Mouse (Mus musculus) midbrain, embryonic 15.5 days (tissue): Measurements from ENCODE around the gene Adcy6. TPM values are rescaled to one million over a fixed set of nuclear protein-coding genes. Genes with fewer than 3 reads are reported as not detected.
A peak's percentile ranks its signal among the peaks of the same experiment; 100 is the strongest.

ENCODE experiments used
- ATAC-seq: fragments of 200-750 bp; cut with Nextera tagmentation; replicated peaks from 2 replicates; pipeline ENCODE4 v1.8.0; 2017; ENCODE audit warnings: moderate TSS enrichment
- H3K27ac ChIP-seq: fragments of 300-500 bp; sonication (generic); 2 replicates; pipeline ENCODE4 v1.5.1; 2015; ENCODE audit warnings: mild to moderate bottlenecking, inconsistent platforms
- H3K27me3 ChIP-seq: fragments of 300-500 bp; sonication (generic); replicated peaks from 2 replicates; pipeline ENCODE4 v1.6.1; 2015; ENCODE audit warnings: inconsistent platforms
- H3K36me3 ChIP-seq: fragments of 300-500 bp; sonication (generic); replicated peaks from 2 replicates; pipeline ENCODE4 v1.6.1; 2015; ENCODE audit warnings: inconsistent platforms
- H3K4me1 ChIP-seq: fragments of 300-500 bp; sonication (generic); 2 replicates; pipeline ENCODE4 v1.6.1; 2015; ENCODE audit warnings: inconsistent platforms
- H3K4me2 ChIP-seq: fragments of 300-500 bp; sonication (generic); 2 replicates; pipeline ENCODE4 v1.6.1; 2015; ENCODE audit warnings: inconsistent platforms, mild to moderate bottlenecking, moderate library complexity
- H3K4me3 ChIP-seq: fragments of 300-500 bp; sonication (generic); 2 replicates; pipeline ENCODE4 v1.5.1; 2015; ENCODE audit warnings: mild to moderate bottlenecking, inconsistent platforms
- H3K9ac ChIP-seq: fragments of 300-500 bp; sonication (generic); 2 replicates; pipeline ENCODE4 v1.6.1; 2015; ENCODE audit warnings: mild to moderate bottlenecking, inconsistent platforms
- H3K9me3 ChIP-seq: fragments of 300-500 bp; sonication (generic); 2 replicates; pipeline ENCODE4 v1.6.1; 2016; ENCODE audit warnings: inconsistent platforms
- WGBS: fragments of 180-500 bp; shearing (Covaris S2); methylation state at CpG from one replicate; pipeline ENCODE4 v1.1.7; 2015; ENCODE audit warnings: mixed read lengths; 5-methylcytosine and 5-hydroxymethylcytosine counted together
- polyA plus RNA-seq: library from polyadenylated mRNA; unstranded; fragments of >200 nt; fragmentation: Nextera tagmentation; extraction: Ambion mirVana; gene quantifications from 2 replicates; pipeline ENCODE4 v1.2.1, GENCODE M21; 2015

Adcy6 gene
- polyA plus RNA-seq, 1 experiment from 2014 or later, result 15.2 TPM

DNA sequence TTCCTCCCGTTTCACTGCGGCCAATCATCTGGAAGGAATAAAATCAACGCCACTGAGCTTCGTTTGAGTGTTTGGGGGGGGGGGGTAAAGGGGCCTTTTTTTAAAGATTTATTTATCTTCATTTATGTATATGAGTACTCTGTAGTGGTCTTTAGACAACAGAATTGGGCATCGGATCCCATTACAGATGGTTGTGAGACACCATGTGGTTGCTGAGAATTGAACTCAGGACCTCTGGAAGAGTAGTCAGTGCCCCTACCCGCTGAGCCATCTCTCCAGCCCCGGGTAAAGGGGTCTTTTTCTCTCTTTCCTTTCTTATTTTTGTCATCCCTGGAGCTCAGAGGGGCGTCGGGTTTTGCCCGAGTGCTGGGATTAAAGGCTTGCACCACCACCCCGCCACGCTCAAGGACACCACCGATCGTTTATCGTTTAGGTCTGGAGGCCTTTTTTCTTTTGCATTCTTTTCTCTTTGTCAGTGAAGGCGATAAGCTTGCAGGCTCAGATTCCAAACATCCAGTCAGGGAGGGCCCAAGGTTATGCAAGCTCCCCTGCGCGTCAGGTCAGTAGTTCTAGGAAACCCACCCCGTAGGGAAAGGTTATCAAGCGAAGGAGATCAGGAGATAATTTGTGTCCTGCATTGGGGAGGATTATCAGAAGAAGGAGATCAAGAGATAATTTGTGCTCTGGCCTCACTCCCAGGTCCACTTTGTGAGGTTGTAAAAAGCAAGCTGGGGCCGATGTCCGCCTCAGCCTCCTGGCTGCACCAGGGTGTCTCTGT lies 41.4 kb downstream of the Adcy6 start:
- Histone ChIP-seq H3K36me3 (no peaks in the 10 kb centered on the region; the same call in 1 of the 2 replicates), H3K4me2 (peak overlapping the region; percentile 65), H3K27me3 (no peaks in the 10 kb centered on the region), H3K9me3 (no peaks in the 10 kb centered on the region), H3K4me3 (peak overlapping the region; percentile 96), H3K4me1 (peaks cover 36% of the 10 kb centered on the region), H3K27ac (peak overlapping the region; percentile 89), H3K9ac (peak overlapping the region; percentile 74)
- ATAC-seq, result peak; percentile 52
- WGBS, result 9% methylated on average over 22 of the region's 22 CpGs

DNA sequence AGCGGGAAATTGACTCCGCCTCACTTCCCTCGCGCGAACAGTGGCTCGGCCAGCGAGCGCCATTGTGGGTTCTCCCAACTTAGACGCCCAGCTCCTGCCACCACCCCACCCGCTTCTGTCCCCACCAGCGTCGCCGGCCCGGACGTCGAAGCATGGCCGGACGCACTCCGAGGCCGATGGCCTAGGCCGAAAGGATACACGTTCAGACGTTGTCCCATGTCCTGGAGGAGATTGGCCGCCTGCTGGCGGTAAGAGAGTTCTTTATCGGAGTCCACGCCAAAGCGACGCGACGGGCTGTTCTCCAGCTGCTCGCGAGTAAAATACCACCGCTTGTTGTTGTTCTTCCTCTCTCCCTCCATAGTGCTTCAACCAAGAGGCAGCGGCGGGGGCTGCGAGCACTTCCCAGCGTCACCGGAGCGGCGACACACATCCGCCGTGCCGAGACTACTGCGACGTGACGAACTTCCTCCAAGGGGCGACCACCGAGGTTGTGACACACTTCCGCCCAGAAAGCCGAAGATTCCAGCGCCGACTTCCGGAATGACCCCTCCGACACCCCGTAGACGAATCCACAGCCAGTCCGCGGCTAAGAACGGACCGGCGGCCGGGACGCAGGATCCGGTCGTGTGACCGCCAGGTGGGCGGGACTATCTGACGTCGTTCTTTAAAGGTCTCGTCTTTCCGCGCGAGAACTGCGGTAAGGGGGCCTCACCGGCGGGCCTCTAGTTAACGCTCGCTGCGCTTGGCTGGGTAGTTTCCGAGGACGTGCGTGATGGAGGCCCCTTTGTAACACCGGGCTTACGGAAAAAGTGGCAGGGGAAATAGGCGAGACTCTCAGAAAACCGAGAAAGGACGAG lies 42.4 kb downstream of the Adcy6 start:
- peaks cover 38% of the 10 kb centered on the region for H3K4me1 ChIP-seq
- WGBS, result under 1% methylated on average over 88 of the region's 88 CpGs
- H3K27ac ChIP-seq, result peak overlapping the region; percentile 93
- no peaks in the 10 kb centered on the region for H3K9me3 ChIP-seq
- no peaks in the 10 kb centered on the region for H3K27me3 ChIP-seq
- ATAC-seq, result peak; percentile 97
- peaks cover 4% of the 10 kb centered on the region; the same call in 1 of the 2 replicates for H3K36me3 ChIP-seq
- peak overlapping the region; percentile 84 for H3K9ac ChIP-seq
- H3K4me3 ChIP-seq, result peak overlapping the region; percentile 96
- H3K4me2 ChIP-seq, result peak overlapping the region; percentile 71

DNA sequence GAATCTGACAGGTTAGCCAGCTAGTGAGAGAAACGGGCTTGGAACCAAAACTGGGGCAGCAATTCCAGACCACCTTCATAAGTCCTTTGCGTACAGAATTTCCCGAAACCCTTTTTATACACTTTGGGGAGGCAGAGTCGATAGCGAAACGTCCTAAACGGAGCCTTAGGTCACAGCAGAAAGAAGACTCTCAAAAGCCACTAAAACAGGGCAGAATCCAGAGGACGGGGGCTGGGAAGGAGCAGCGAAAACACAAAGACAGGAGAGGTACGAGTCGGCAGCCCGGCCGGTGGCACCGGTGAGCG lies 43.0 kb downstream of the Adcy6 start:
- 1% methylated on average over 15 of the region's 15 CpGs for WGBS

DNA sequence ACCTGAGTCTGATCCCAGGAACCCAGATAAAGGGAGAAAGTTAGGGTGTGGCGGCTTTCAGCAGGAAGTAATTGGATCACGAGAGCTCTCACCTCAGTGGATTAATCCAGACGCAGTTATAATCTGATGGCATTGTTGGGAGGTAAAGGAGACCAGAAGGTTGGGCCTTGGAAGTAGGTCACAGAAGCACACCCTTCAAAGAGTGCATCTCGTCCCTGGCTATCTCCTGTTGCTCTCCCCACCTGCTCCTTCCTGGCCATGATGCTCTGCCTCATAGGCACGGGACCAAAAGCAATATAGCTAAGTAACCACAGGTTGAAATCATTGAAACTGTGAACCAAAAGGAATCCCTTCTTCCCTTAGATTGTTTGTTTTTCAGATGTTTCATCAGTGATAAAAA lies 52.7 kb downstream of the Adcy6 start:
- Histone ChIP-seq H3K4me3 (no peak overlapping the region), H3K36me3 (peaks cover 32% of the 10 kb centered on the region), H3K4me1 (no peaks in the 10 kb centered on the region), H3K4me2 (no peak overlapping the region), H3K27ac (no peak overlapping the region), H3K27me3 (no peaks in the 10 kb centered on the region), H3K9me3 (no peaks in the 10 kb centered on the region), H3K9ac (no peak overlapping the region)
- WGBS, result 89% methylated on average over 5 of the region's 5 CpGs
- ATAC-seq, result no peak

More for the DNA sequence above, 43.0 kb downstream of the Adcy6 start:
- peaks cover 38% of the 10 kb centered on the region for H3K4me1 ChIP-seq
- no peaks in the 10 kb centered on the region for H3K27me3 ChIP-seq
- peak overlapping the region; percentile 84 for H3K9ac ChIP-seq
- peak overlapping the region; percentile 96 for H3K4me3 ChIP-seq
- H3K4me2 ChIP-seq, result peak overlapping the region; percentile 71
- no peak for ATAC-seq
- peak overlapping the region; percentile 93 for H3K27ac ChIP-seq
- no peaks in the 10 kb centered on the region for H3K9me3 ChIP-seq
- peaks cover 4% of the 10 kb centered on the region; the same call in 1 of the 2 replicates for H3K36me3 ChIP-seq

DNA sequence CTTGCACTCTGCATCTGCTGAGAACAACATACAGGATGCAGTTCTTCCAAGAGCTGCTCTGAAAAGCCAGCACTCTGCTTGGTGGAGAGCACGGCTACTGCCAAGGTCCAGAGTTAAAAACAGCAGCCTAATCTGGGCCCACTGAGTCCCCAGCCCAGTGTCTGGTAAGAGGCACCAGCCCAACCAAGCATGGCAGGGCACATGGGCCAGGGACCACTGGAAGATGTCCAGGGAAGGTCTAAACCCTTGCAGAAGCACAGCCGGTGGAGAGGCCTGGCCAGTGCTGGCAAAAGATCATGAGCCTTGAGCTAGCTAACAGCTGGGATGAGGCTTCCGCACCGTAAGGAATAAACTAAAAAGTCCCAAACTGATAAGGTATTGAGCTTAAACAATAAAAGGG lies 54.0 kb downstream of the Adcy6 start:
- Histone ChIP-seq H3K9ac (no peak overlapping the region), H3K4me1 (no peaks in the 10 kb centered on the region), H3K27me3 (no peaks in the 10 kb centered on the region), H3K9me3 (no peaks in the 10 kb centered on the region), H3K36me3 (peaks cover 43% of the 10 kb centered on the region), H3K27ac (no peak overlapping the region), H3K4me3 (no peak overlapping the region), H3K4me2 (no peak overlapping the region)
- WGBS, result over 99% methylated on average over 4 of the region's 4 CpGs
- ATAC-seq, result no peak

DNA sequence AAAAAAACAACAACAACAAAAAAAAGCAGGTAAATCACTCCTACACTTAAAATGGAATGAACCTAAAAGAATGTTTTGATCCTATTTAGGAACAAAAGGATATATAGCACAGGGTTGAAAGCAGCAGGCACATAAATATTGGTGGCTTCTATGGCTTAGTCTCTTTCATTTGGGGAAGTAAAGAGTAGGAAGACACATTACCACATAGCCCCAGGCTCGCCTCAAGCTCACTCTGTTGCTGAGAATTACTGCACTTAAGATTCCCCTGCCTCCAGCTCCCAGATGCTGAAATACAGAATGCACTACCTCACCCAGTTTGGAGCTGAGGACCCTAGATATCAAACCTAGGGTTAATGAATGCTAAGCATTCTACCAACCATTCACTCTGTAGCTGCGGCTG lies 57.1 kb downstream of the Adcy6 start:
- Histone ChIP-seq H3K4me3 (no peak overlapping the region), H3K9me3 (no peaks in the 10 kb centered on the region), H3K27me3 (no peaks in the 10 kb centered on the region), H3K4me1 (no peaks in the 10 kb centered on the region), H3K27ac (no peak overlapping the region), H3K4me2 (no peak overlapping the region), H3K36me3 (peaks cover 49% of the 10 kb centered on the region), H3K9ac (no peak overlapping the region)
- WGBS, result 86% methylated on average over 2 of the region's 2 CpGs
- no peak for ATAC-seq

DNA sequence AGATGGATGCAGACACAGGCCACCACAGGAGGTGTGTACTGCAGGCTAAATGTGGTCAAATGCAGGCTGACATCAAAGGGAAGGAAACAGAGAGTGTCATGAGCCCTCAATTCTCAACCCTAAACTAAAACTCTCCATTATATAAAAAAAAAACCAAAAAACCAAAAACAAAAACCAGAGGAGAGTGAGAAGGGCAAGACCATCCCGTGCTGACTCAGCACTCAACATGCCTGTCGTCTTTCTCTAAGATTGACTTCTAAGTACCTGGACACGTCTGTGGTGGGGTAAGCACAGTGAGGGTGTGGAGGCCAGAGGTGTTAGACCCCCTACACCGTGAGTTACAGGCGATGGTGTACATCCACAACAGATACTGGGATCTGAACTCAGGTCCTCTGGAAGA lies 63.0 kb downstream of the Adcy6 start:
- ATAC-seq, result no peak
- H3K36me3 ChIP-seq, result peaks cover 66% of the 10 kb centered on the region
- H3K27me3 ChIP-seq, result no peaks in the 10 kb centered on the region
- H3K4me1 ChIP-seq, result no peaks in the 10 kb centered on the region
- no peaks in the 10 kb centered on the region for H3K9me3 ChIP-seq
- 92% methylated on average over 5 of the region's 5 CpGs for WGBS
- H3K4me3 ChIP-seq, result no peak overlapping the region
- no peak overlapping the region for H3K4me2 ChIP-seq
- H3K9ac ChIP-seq, result no peak overlapping the region
- no peak overlapping the region for H3K27ac ChIP-seq

DNA sequence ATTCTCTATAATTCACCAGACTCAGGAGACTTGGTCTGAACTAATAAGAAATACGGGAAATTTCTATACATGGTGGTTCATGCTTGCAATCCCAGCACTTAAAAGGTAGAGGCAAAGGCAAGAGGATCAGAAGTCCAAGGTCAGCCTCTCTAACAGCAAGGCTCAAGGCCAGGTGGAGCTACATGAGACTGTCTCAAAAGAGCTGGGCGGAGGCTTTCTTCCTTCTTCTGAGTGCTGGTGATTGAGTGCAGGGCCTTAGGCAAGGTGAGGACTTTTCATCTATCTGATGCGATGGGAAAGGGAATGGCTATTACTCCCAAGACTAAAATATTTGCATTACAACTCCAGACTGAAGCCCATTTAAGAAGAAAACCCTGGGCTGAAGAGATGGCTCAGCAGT lies 64.7 kb downstream of the Adcy6 start:
- no peak overlapping the region for H3K4me2 ChIP-seq
- H3K4me1 ChIP-seq, result no peaks in the 10 kb centered on the region
- no peaks in the 10 kb centered on the region for H3K9me3 ChIP-seq
- H3K27me3 ChIP-seq, result no peaks in the 10 kb centered on the region
- H3K9ac ChIP-seq, result no peak overlapping the region
- WGBS, result 96% methylated on average over 3 of the region's 3 CpGs
- peaks cover 60% of the 10 kb centered on the region for H3K36me3 ChIP-seq
- H3K27ac ChIP-seq, result no peak overlapping the region
- no peak for ATAC-seq
- H3K4me3 ChIP-seq, result no peak overlapping the region

DNA sequence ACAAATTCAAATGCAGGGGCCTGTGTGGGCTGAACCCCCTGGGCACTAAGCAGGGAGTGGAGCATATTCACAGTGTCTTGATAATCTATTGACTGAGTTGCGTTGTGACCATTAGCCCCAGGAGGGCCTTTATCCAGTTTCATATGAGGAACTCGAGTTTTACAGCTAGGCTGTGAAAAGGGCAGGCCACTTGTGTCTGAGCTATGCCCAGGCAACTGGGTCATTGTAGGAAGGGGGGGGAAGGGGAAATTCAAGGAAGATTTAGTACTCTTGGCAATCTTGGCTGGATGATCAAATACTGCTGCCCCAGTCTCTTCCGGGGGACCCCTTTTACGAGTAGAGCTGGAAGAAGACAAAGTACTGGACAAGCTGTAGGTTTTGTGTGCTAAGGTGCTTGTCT lies 66.5 kb downstream of the Adcy6 start:
- Histone ChIP-seq H3K4me1 (no peaks in the 10 kb centered on the region), H3K36me3 (peaks cover 66% of the 10 kb centered on the region), H3K27ac (no peak overlapping the region), H3K9ac (no peak overlapping the region), H3K27me3 (no peaks in the 10 kb centered on the region), H3K9me3 (no peaks in the 10 kb centered on the region), H3K4me2 (no peak overlapping the region), H3K4me3 (no peak overlapping the region)
- no peak for ATAC-seq
- WGBS, result 85% methylated on average over 4 of the region's 4 CpGs

DNA sequence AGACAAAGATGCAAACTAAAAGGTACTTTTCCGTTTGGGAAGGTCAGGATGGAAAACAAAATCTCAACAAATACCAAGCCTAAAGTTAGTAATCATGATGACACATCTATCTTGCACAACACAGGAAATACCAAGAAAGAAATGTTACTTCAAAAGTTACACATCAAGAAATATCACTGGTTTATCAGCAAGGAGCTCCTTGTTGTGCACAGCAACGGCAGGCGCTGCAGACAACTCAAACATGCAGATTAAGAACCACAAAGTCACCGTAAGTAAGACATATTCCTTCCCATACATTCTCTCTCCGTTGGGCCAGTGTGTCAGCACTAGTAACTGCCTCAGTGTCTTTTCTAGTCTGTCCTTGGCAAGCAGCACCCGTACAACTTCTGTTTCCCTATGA lies 68.8 kb downstream of the Adcy6 start:
- H3K27ac ChIP-seq, result no peak overlapping the region
- no peak for ATAC-seq
- no peak overlapping the region for H3K4me3 ChIP-seq
- no peaks in the 10 kb centered on the region for H3K9me3 ChIP-seq
- H3K27me3 ChIP-seq, result no peaks in the 10 kb centered on the region
- 86% methylated on average over 6 of the region's 6 CpGs for WGBS
- peaks cover 50% of the 10 kb centered on the region for H3K36me3 ChIP-seq
- no peaks in the 10 kb centered on the region for H3K4me1 ChIP-seq
- H3K4me2 ChIP-seq, result no peak overlapping the region
- no peak overlapping the region for H3K9ac ChIP-seq
